Comparison of ENCODE assay signal across 8 mouse cellular contexts in genomic region chr5:21175132-21176112, GRCm38 (mm10). TPM values are rescaled to one million over a fixed set of nuclear protein-coding genes. Genes with fewer than 3 reads are reported as not detected.
DNase-seq lines count a peak whose midpoint lies in the region; ATAC-seq lines count a peak whose summit lies in the region.

No protein-coding gene starts in this region.

- H3K4me1 ChIP-seq in hindbrain, embryonic 15.5 days (replicated peaks): peaks cover 32% of the 10 kb centered on the region

- peak; percentile 49; the same call in 1 of the 2 replicates for ATAC-seq in hindbrain, embryonic 15.5 days (ENCODE audit: low FRiP score, low read depth)

- 0 out of 2 replicates have a peak overlapping the region, but pooled peaks have one; percentile 18 for H3K4me2 ChIP-seq in hindbrain, embryonic 15.5 days

- H3K4me3 ChIP-seq in hindbrain, embryonic 15.5 days: no peak overlapping the region

- no peaks in the 10 kb centered on the region for H3K27me3 ChIP-seq in hindbrain, embryonic 15.5 days

- no peak overlapping the region for H3K9ac ChIP-seq in hindbrain, embryonic 15.5 days

- peak; percentile 30 to 34 for DNase-seq in left cerebral cortex, postnatal 10 days (ENCODE audit: extremely low spot score in 1 of 2, low spot score in 2 of 2)
- DNase-seq in left cerebral cortex, adult 18-20 months (ENCODE audit: low spot score in 2 of 2): no peak
- DNase-seq in embryo, embryonic 9.5 days (ENCODE audit: extremely low spot score): peak; percentile 35
- DNase-seq in neural tube, embryonic 10.5 days (ENCODE audit: extremely low spot score, low spot score): peak; percentile 21
- no peak for DNase-seq in gastrocnemius, postnatal 14 days
- no peak for DNase-seq in thymus, adult 18-20 months
- DNase-seq in cerebellum, adult 8-10 months: no peak

- no peaks in the 10 kb centered on the region for H3K36me3 ChIP-seq in hindbrain, embryonic 15.5 days

- H3K27ac ChIP-seq in hindbrain, embryonic 15.5 days (replicated peaks): peak overlapping the region; percentile 31

- H3K9me3 ChIP-seq in hindbrain, embryonic 15.5 days: no peaks in the 10 kb centered on the region

- WGBS in hindbrain, embryonic 15.5 days: 12% methylated on average over 9 of the region's 9 CpGs

- intact Hi-C loops in left cerebral cortex, postnatal 10 days (cut with DNase I): no loop called here
- intact Hi-C loops in gastrocnemius, postnatal 14 days (cut with DNase I; ENCODE audit: low total_unique reads): no loop called here

RNA-seq across cellular contexts. Expression of gene Gsap, which starts 10.6 kb away (rescaled TPM):
- total RNA-seq in left cerebral cortex, postnatal 10 days (2021): 1 to 10 TPM; 4.7 to 5.1 TPM
- 1 to 10 TPM; 4.4 to 5.1 TPM for total RNA-seq in left cerebral cortex, adult 18-20 months (2021)
- 12.4 and 14.0 TPM in 2 replicates for polyA plus RNA-seq in hindbrain, embryonic 15.5 days (2015; fragmentation: Nextera tagmentation; extraction: Ambion mirVana)
- total RNA-seq in gastrocnemius, postnatal 14 days (2021): 1 to 10 TPM; 2.1 to 2.4 TPM

Comparison
In these comparisons a context has a peak if more than half of its experiments do, and no peak if none do; other contexts are left out.
1. DNase-seq: peak in left cerebral cortex, postnatal 10 days (2 of 2), embryo, embryonic 9.5 days (single experiment) and neural tube, embryonic 10.5 days (single experiment); none in left cerebral cortex, adult 18-20 months (0 of 2), gastrocnemius, postnatal 14 days (single experiment), thymus, adult 18-20 months (0 of 2) and cerebellum, adult 8-10 months (single experiment).